Mouse (Mus musculus) left cerebral cortex, adult 11 months (tissue): ENCODE data around the gene Rasa2.
"Not testable (repeated sequence)": the region's sequence is repeated elsewhere in the genome, so short reads cannot be mapped to it uniquely, and the experiment has no call there.

Source experiments
- DNase-seq: peaks from one replicate; pipeline ENCODE4 v3.0.0; 2022; ENCODE audit warnings: low spot score

The Rasa2 gene

DNA sequence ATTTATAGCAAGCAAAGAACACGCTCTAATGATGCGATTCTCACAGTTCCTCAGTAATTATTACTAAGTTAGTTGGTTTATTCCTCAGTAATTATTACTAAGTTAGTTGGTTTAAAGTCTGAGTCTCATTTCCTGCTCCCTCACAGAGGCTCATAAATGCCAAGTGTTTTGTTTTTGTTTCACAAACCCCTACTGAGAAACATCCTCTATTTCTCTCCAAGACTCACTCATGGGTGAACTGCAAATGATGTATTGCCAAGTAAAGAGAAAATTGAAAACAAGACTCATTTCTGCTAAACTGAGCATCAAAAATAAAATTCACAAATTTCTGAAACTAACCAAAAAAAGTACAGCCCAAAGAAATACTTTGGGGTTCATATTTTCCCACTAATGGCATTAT is 47.9 kb downstream of the Rasa2 start:
- no peak for DNase-seq

DNA sequence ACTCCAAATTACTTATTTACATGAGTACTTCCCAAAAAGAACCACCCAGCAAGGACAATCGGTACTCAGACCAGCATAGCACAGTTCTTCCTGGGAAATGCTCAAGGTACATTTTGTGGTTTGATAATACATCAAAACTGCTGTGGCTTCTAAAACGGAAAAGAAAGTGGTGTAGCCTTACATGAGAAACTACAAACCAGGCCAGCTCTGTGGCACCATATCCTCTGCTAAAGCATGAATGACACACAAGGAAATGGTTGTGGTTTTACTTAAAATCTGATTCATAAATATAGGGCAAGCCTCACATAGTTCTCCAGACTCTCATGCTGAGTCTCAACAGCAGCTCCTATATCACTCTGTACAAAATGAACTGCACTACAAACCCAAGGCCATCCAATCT is 48.3 kb downstream of the Rasa2 start:
- DNase-seq, result no peak

DNA sequence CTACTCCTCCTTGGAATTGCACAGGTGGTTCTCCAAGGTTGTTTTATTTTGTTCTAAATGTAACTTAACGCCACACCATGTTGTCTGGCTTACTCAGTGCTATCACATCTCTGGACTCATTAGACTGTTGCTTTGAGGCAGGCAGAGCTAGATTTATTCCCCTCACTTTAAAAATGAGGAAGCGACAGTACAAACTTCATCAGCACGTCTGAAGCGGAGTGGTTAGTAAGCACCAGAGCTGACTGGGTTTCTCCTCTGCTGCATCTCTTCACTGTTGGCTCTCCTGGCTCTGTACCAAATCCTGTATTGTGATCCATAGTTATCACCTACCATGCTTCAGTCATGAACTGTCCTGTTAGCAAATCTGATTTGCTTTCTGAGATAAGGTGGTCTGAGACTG is 53.2 kb downstream of the Rasa2 start:
- DNase-seq, result no peak

DNA sequence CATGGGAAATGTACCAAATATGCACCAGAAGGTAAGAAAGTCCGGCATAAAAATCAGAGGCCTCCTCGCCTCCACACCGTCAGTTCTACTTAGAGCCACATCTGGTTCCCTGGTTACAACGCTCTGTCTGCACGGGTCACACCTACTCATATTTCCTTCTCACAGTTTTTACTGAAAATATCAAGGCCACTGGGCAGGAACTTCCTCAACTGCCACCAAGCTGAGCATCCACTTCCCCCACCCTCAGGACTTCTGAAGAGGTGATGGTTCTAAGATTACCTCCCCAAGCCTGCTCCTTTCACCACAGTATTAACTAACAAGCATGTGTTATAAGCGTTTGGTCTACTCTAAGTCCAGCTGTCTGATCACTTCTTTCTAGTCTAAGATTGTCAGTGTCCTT is 53.7 kb downstream of the Rasa2 start:
- no peak for DNase-seq

DNA sequence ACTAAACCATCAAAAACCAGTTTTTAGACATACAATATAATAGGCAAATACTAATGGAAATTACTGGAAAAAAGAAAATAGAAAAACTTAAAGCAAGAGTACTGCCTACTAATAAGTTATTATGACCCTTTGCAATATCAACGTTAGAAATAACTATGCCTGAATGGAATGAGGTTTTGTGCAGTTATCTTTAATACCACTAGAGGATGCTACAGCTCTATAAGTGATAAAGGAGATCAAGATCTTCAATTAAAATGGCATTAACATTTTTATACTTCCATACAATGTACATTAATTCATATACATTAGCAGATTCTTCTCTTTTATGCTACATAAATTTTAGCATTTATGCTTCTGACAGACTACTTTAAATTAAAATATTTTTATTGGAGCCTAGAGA is 58.2 kb downstream of the Rasa2 start:
- no peak for DNase-seq

DNA sequence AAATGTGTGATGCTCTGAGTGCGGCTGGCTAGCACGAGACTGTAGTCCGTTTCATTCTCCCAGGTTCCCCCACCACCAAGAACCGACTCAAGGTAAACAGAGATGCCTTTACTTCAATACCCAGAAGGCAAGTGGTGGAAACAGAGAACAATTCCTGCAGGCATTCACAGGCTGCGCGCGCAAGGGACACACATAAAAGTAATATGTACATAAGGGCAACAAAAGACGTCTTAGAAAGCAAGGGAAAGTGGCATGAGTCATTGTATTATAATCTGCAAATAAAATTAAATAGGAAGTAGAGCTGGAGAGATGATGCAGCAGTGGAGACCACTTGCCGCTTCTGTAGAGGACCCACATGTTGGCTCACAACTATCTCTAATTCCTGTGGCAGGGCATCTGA is 58.7 kb downstream of the Rasa2 start:
- no peak for DNase-seq

DNA sequence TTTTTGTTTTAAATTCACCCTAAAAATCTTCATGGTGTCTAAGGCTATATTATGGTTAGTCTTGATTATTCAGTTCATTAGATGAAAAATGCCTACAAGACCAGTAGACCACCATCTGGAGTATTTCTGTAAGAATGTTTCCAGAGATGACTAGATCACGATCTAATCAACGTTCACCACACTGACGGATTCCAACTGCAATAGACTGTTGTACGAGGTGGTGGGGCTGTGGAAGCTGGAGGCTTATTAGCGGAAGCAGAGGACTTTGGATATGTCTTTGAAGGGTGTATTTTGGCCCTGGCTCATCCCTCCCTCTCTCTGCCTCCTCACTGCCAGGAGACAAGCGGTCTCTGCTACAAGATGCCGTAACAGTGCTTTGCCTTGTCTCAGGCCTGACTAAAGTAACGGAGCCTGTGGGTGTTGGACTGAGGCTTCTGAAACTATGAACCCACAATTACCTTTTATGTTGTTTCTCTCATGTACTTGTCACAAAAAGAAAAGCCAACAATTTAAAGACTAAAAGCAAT is 64.9 kb downstream of the Rasa2 start:
- DNase-seq, result no peak

DNA sequence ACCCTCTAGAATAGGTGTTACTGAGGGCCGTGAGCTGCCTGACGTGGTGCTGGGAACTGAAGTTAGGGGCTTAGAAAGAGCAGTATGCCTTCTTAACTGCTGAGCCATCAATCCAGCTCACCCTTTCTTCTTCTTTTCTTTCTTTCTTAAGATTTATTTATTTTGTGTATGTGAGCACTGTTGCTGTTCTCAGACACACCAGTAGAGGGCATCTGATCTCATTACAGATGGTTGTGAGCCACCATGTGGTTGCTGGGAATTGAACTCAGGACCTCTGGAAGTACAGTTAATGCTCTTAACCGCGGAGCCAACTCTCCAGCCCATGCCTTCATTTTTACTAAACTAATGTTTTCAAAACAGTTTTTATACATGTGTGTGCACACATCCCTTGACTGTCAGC is 67.9 kb downstream of the Rasa2 start:
- no peak for DNase-seq

DNA sequence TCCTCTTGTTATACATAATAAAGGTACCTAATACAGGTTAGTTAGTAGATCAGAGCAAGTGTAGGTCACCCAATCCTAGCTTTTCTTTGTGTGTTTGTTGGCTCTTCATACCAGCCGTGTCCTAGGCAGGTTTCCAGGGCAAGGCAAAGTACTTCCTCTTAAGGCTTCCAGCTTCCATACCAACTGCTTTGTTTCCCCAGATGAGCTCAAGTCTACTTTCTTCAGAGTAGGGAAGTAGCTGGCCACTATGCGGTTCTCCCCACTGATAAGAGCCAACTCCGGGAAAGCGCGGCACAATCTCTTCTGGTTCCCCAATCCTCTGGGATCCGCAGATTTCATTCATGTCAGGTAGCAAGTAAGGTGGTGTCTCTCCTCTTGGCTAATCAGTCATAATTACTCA is 72.3 kb downstream of the Rasa2 start:
- DNase-seq, result no peak

DNA sequence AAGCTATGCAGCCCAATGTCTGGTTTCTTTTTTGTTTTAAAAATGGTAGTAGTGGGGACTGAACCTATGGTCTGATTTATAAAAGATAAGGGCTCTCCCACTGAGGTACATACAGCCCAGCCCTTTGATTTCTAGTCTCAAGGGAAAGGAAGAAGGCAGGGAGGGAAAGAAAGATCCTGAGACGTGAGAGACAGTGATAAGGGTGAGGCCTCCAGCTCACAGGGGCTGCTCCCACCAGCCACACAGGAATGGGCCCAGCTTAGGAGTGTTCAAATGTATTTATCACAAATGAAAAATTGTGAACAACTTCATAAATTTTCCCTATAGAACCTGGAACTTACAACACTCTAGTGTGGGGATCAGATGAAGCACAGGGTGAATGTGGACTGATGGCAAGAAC is 72.8 kb downstream of the Rasa2 start:
- DNase-seq, result no peak

DNA sequence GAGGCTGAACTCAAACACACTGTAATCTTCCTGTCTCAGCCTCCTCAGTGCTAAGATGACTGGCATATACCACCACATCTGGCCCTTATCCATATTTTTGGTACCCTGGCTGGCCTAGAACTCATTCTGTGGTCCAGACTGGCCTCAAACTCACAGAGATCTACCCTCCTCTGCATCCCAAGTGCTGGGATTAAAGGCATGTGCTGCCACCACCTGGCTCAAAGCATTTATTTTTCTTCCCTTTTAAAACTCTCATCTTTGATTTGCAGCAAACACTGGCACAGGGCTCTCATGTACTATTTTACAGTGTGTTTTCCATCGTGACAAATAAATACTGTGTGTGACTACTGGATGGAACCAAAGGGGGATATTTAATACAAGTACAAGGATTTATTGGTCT is 77.3 kb downstream of the Rasa2 start:
- DNase-seq, result no peak

DNA sequence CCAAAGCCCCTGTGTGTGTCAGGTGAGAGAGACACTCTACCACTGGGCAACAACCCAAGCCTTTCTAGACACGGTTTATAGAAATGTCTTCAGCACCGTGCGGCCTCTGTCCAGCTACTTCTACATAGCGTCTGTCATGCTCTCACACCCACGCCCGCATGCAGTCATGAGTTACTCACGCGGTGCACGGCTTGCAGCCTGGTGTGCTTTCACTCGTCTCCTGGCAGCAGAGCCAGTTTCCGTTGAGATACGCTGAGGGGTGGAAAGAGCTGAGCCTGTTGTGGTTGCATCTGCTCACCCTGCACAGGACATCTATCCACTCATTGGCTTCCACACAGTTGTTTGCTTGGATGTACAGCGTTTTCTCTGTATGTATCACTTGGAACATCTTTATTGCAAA is 86.0 kb downstream of the Rasa2 start:
- no peak for DNase-seq

DNA sequence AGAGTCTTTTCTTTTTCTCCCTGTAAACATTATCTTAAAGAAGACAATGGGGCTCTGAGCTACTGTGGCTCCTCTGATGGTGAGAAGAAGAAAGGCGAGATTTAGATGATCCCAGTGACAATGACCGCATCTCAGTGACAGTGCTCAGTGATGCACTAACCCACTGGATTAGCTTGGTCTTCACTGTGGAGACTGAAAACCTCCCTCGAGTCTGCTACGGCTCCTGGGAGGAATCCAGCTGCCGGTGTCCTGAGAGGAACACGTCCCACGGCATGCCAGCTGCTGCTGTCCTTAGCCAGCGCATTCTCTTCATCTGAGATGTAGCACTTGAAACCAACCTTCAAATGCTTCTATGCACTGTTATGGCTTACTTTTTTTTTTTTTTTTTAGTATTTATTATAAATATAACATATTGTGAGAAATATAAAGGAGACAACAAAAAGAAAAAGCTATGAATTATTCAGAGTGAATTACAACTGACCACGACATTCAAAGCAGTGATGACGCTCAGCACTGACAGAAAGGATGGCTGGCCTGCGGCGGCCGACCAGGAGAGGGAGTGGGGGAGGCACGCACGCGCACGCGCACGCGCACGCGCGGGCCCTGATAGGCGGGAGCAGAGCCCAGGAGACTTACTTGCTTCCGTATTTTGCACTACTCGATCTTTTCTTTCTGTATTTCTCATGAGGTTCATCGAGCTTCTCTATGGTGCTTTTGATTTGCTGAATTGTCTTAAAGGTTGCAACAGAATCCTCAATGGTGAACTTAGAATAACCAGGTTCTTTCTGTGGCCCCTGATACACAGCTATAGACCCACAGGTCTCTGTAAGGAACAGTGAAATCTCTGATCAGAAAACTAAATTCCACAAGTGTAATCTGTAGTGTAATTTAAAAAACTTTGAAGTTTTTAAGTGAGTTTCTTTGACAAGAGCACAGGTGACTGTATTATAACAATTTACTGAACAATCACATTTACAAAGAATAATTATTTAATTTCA is 87.5 kb downstream of the Rasa2 start:
- peak; percentile 37 for DNase-seq

DNA sequence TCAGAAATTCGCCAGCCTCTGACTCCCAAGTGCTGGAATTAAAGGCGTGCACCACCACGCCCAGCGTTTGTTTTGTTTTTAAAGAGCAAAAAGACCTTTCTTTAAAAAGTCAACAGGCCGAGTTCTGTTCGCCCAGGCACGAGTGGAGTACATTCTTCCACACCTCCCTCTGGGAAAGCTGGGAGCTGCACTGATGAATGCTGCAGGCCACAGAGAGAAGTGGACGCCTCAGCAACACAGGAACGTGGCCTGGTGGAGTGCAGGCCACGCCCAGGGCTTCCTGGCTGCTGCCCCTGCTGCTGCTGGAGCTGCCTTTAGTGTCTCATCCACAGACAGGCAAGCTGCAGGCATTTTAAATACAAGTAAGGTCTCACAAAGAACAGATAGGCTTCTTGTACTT is 92.5 kb downstream of the Rasa2 start:
- DNase-seq, result no peak

DNA sequence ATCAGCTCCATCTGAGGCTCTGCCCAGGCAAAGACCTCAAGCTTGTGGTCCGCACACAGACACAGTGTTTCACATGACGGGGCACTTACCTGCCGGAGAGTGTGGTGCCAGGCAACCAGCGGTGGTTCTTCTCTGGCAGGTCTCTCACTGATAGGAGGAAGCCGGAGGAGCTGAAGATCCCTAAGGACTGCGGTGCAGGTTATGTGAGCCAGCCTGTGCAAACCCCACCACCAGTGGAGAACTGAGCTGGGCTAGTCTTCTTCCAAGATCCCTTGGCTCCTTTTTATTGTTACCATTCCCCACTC is 93.8 kb downstream of the Rasa2 start:
- DNase-seq, result no peak

DNA sequence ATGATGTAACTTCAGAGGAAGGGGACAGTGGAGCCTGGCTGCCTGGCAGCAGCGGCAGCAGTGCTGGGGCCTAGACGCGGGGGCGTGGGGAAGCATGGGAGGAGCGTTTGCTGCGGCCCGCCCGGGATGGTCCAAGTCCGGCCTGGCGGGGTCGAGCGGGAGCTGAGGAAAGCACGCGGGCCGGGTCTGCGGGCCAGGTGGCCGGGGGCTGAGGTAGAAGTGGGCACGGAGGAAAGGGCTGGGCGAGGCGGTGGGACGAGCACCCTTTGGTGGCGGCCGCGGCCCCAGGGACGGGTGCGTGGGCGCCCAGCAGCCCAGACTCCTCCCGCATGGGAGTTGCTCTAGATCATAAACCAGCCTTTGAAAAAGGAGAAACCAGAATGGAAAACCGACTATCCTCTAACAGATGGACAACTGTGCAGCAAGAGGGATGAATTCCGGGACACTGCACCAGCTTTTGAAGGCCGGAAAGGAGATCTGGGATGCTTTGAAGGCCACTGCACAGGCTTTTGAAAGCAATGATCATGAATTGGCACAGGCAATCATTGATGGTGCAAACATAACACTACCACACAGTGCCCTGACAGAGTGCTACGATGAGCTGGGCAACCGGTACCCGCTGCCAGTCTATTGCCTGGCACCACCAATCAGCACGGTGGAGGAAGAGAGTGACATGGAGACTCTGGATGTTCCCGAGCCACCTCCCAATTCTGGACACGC is 94.4 kb downstream of the Rasa2 start:
- DNase-seq, result no peak

DNA sequence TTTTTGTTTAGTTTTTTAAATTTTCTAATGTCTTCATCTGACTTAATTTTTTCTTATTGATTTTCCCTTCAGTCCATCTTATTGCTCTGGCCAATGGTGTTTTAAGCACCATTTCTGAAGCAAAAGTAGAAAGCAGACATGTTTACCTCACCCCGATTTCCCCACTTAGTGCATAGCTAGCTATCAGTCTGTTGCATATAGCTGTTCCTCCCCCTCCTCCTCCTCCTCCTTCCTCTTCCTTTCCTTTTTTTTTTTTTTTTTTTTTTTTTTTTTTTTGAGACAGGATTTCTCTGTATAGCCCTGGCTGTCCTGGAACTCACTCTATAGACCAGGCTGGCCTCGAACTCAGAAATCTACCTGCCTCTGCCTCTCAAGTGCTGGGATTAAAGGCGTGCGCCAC is 95.3 kb downstream of the Rasa2 start:
- DNase-seq, result not testable (repeated sequence)

DNA sequence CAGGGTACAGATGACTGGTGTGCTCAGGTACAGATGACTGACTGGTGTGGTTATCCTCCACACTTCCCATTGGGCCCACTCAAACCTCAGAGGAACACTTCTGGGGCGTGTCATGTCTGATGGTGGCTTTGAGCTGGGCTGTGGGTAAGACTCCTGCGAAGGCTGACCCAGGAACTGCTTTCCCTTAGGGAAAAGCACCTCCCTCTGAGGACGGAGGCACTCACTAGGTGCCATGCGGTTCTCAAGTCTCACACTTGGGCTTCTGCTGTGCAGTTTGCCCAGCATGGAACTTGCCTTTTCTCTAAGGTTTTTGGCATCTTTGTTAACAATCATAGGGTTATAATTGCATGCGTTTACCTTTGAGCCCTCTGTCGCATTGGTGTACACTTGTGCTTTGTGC is 96.0 kb downstream of the Rasa2 start:
- DNase-seq, result no peak

DNA sequence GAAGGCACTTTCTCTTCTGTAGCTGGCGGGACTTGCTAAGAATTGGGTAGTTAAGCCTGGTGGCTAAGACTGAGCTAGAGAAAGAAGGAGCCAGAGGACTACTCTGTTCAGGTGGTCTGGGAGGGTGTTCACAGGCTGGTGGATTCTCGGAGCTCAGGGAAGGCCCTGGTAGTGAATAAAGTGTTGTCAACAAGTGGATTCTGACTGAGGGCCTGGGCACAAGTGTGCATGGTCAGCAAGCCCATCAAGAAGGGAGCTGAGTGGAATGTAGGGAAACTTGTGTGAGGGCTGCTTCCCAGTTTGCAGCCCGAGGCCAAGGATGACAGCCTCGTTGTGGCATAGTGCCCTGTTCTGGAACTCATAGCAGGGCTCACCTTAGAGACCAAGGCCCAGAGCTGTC is 97.2 kb downstream of the Rasa2 start:
- DNase-seq, result no peak

DNA sequence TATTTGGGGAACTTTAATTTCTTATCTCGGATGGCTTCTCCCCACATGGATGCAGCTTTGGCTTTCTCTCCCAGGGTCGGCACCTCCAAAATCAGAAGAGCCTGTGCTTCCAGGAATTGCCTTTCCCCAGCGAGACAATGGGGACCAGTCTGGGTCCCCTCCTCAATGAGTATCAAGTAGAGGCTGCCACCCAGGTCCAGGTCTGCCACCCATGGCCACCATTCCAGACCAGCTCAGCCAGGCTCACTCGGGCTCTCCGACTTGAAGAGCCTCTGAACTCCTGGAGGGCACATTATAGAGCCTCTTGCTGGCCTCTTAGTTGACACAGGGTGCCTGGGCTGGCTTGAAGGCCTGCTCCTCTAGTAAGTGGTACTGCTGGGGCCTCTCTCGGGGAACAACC is 97.9 kb downstream of the Rasa2 start:
- DNase-seq, result no peak

DNA sequence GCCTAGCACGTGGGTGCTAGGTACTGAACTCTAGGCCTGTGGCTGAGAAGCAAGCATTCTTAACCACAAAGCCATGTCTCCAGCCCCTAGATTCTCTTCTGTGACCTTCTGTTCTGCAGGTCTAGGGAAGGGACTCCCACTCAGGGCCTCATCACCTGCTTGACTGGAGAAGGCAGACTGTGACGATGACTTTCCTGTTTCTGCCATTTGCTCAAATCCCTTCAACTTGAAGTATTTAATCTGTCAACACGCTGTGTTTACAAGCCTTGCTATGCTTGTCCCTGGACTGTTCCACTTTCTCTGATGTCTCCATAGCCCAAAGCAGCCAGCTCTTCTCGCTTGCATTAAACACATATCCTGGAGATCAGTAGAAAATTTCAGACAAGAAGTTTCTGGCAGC is 98.9 kb downstream of the Rasa2 start:
- no peak for DNase-seq

DNA sequence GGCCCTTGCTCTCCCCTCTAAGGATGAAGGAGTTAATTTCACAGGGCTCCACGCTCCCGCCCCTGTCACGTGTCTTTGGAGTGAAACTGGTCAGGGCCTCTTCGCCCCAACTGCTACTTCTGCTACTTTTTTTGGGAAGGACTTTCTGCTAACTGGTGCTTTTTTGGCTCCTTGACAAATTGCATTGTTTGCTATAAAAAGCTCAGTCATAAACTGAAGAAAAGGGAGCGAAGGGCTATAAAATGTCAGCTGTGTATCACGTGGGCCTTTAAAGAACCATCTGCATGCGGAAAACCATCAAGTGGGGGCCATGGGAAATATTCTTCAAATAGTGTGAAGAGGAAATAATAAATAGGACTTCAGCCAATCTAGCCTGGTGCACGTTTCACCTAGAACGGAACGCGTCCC is 100.7 kb downstream of the Rasa2 start:
- DNase-seq, result no peak

DNA sequence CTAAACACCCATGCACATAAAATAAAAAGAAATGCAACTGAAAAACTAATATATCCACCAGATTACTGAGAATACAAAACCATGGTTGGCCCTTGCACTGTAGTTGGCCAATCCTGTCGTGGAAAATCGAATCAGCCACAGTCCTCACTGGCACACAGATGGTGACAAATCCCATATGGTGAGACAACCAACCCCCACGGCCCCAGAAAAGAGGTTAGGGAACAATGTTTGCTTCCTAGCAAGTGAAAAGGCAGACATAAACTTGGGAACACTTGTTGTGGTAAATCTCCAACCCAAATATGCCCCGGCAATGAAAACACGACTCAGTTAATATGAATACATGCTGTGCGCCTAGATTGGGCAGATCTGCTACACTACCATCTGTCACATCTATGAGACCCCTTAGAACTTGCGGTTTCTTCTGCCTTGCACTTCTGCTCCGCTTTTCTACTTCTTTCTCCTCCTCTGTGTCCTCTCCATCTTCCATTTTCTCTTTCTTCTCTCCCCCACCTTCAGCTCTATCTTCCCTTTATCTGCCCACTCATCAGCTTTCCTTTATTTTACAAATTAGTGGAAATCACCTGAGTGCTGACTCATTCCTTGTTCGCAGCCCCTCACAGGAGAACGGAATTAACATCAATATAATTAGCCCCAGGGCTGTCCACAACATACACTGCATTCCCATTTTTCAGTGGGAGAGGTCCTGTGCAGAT is 101.3 kb downstream of the Rasa2 start:
- DNase-seq, result no peak
